Mouse (Mus musculus): ENCODE data around the gene AU018091.
"Not testable (repeated sequence)": the region's sequence is repeated elsewhere in the genome, so short reads cannot be mapped to it uniquely, and the experiment has no call there.

AU018091 gene

DNA sequence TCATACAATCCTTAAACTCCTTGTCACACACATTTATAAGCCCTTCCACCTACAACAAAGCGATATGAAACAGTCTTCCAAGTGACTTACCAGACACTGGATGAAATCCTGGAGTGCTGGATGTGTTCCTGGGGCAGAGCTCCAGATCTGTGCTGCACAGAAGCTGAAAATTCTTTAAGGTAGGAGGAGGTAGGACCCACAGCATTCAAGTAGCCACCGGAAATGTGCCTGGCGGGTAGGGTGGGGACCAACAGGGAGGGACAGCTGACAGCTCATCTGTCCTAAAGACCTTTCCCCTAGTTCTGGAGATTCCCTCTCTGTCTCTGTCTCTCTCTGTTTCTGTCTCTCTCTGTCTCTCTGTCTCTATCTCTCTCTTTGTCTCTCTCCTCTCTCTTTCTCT is at the start of gene AU018091:
TSS of gene AU018091 (minus strand) at position 279 of the 400 bp plus-strand sequence.
- CTCF ChIA-PET, result no interaction called here

DNA sequence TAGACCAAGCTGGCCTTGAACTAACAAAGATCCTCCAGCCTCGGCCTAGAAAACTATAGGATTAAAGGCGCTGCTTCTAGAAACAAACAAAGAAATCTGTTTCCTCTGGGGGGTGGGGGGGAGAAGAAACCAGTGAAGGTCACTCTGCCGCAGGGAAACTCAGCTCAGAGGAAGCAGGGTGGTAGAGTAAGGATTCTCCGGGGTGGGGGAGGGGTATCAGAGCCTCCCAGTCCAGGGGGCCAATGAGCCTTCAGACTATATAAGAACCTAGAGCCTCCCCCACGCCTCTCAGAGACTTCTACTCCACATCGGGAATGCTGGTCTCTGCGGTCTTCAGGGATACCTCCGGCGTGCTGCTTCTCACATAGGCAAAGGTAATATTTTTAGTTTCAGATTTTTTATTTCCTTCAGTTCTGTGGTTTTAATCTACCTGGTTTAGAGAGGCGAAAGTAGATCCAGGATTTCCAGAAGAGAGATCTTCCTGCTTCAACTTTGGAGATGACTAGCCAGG is 48.6 kb upstream of the AU018091 start:
- CTCF ChIA-PET, result no interaction called here

DNA sequence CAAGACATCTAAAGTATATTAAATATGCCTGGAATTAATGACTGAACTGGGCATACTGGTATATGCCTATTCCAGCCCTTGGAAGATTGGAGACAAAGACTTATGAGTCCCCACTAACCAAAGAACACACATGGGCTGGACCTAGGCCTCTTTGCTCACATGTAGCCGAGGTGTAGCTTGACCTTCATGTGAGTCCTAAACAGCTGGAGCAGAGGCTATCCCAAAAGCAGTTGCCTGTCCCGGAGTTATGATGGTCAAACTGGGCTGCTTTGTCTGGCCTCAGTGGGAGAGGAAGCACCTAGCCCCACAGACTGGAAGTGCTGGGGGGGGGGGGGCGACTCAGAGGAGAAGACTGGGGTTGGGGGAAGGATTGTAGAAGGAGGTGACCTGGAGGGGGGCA is 47.3 kb upstream of the AU018091 start:
- CTCF ChIA-PET, result no interaction called here

DNA sequence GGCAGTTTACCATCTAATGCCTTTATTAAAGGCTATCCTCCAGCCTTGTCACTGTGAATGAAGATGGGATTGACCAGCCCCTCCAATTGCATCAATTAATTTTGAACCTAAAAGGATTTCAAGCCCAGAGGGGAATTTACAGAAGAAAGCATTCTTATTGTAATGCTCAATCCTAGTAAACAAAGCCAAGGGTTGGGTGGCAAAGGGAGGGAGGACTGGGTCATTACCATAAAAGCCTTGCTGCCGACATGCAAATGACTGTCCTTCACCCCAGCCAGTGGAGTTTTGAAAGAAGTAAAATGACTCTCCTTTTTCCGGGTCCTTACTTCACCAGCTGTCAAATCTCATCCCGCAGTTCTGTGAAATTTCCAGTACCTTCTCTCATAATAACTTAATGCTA is 44.6 kb upstream of the AU018091 start:
- CTCF ChIA-PET, result no interaction called here

DNA sequence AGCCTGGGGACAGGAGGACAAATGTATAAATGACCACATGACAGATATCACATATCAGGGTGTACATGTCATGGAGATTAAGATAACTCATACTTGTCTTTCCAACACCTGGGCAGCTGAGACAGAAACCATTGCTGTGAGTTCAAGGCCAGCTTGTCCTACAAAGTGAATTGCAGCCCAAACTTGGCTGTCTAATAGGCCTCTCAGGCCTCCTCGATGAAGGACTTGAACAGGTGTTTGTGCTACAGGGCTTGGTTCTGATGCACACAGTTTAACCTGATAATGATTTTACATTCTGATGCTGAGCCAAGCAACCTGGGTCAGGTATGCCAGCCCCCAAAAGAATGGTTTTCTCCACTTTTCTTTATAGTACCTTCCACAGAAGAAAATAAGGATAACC is 44.2 kb upstream of the AU018091 start:
- CTCF ChIA-PET, result no interaction called here

DNA sequence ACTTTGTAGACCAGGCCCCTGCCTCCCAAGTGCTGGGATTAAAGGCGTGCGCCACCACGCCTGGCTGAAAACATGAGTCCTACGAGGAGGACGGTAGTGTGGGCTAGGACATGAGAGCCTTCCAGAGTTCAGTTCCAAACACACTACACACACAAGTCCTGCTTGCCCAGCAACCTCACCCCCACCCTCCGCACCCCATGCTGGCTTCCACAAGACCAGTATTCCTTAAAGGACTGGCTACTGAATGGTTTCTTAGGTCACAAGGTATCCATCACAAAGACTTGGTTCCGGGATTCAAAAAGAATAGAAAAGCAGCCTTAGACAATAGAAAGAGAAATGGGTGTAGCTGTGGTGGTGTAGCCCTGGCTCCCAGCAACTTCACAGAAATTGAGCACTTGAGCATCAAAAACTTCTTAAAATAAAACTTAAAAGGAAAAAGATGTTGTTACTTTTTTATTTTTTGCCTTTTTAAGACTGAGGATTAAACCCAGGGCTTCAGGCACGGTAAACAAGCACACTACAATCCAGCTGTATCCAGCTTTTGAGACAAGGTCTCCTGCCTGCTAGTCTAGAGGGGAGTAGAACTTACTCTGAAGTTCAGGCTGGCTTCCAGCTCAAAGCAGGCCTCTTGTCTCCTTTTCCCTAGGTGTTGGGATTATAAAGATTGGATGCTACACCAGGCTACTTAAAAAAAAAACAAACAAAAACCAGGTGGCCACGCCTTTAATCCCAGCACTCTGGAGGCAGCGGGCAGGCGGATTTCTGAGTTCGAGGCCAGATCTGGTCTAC is 43.2 kb upstream of the AU018091 start:
- CTCF ChIA-PET, result no interaction called here

DNA sequence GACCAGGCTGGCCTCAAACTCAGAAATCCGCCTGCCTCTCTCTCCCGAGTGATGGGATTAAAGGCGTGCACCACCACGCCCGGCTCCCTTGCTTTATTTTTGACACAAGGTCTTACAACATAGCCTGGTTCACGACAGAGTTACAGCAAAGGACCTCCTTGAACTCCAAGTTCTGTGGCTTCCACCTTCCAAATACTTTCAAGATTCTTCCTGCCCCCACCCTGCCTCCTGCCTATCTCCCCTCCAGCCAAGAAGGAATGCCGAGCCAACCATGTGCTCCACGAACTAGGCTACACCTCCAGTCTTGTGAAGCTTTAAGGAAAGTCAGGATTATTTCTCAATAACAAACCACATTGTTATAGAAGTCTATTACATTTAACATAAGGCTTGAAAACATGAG is 42.5 kb upstream of the AU018091 start:
- CTCF ChIA-PET, result interaction anchor here (0.7 kb wide), 1 partner anchor 49 kb away, joined by 7 read pairs; no protein-coding TSS in a partner anchor

DNA sequence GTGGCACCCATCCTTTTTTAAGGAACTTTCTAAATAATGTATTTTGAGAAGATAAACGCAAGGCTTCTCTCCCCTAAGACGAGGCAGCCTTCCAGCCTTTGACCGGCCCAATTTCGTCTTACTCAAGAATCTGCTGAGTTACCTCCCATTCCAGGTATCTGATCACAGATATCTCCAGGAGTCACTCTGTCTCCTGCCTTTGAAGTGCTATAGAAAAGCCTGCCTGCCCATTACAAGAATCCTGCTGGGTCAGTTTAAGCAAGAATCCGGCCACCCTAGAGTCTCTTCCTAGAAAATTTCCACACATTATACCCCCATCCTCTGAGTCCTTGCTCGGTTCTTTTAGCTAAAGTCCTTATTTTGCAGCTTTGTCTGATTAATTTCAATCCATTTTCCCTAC is 41.6 kb upstream of the AU018091 start:
- CTCF ChIA-PET, result no interaction called here

DNA sequence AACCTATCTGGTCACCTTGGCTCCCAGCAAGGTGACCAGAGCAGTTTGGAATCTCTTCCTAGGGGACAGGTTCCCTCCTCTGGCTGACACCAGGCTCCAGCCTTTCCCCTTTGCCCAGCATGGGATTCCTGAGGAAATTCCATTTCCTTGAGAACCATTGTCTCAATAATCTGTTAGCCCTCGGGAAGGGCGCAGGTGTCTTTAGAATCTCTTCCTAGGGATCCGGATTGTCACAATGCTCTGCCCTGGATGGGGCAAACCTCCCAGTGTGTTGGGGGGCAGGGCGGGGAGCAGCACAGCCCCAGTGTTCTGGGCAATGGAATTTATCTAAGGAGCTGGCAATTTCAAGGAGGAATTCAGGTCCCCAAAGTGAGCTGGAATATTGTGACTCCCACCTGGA is 37.5 kb upstream of the AU018091 start:
- CTCF ChIA-PET, result interaction anchor here (0.6 kb wide), 1 partner anchor 96 kb away, joined by 3 read pairs; no protein-coding TSS in a partner anchor

DNA sequence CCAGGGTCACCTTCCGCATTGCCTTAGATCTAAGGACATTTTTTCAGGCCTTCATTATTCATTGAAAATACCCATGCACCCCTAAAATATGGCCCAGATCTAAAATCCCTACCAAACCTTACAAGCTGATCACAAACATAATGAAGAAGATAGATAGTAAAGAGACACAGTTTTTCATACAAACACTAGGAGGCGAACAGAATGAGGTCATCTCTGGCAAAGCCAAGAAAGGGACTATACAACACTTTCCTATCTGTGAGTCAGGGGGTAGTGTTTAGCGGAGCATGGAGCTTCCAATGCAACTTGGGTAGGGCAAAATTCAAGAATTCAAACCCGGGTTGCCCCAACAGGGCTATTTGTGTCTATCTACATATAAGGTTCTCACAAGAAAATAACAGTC is 35.6 kb upstream of the AU018091 start:
- CTCF ChIA-PET, result no interaction called here

DNA sequence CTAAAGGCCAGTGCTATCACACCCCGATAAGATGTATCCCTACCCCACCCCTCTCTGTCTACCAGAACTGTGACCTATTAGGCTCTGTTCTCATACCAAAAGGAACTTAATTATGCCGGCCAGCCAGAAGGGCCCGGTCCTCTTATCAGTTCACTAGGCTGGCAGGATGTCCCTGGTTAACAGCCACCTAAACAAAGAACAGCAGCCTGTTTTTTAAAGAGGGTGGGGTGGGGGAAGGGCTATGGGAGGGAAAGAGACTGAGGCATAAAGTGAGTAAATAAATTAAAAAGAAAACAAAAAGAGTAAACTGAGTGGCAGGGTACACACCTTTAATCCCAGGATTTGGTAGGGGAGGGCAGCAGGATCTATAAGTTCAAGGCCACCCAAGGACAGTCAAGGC is 34.9 kb upstream of the AU018091 start:
- CTCF ChIA-PET, result no interaction called here

DNA sequence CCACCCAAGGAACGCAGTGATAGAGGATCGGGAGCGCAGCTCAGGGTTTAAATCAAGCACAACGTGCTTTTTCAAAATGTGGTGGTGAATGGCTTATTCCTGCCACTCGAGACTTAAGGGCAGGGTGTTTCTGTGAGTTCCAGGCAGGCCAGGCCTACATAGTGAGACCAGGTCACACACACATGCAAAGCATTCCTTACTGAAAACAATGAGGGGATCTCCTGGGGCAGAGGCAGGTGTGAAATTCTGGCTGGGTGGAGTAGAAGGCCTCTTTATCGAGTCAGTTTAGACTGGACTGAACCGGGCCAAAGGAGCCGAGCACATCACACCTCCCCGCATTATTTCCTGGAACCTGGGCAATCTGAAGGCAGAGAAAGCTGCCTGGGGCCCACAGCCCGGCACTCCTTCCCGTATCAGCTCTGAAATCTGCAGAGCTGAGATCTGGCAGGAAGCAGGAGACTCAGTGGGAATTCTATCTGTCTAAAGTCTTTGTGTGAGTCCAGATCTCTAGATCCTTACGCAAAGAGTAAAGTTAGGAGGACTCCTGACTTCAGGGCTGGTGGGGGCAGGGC is 32.2 kb upstream of the AU018091 start:
- CTCF ChIA-PET, result no interaction called here

DNA sequence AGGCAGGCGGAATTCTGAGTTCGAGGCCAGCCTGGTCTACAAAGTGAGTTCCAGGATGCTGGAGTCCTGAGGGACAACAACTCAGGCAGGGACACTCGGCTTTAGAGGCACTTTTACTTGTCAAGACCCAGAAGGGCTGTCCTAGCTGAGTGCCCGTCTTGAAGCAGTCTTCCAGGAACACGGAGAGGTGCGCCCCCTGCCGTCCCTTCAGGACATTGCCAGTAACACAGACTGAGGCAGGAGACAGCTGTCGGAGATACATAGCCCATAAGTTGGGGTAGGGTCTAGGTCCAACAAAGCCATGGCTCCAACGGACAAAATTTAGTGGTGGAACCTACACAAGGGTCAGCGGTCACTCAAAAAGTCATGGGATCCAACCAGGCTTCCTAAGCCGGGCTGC is 29.9 kb upstream of the AU018091 start:
- CTCF ChIA-PET, result no interaction called here

DNA sequence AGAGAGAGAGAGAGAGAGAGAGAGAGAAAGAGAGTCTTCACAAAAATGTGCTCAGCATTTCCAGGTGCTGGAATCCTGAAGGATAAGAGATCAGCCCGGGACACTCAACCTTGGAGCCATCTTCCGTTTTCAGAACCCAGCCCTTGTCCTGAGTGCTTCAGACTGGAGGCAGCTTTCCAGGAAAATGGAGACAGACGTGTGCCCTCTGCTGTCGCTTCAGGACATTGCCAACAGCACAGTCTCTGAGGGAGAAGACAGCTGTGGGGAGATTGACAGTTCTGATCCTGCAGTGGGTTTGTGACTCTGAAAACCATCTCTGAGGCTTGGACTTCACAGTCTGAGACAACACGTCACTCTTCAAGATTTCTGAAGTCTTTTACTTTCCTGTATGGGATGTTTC is 26.8 kb upstream of the AU018091 start:
- CTCF ChIA-PET, result no interaction called here

DNA sequence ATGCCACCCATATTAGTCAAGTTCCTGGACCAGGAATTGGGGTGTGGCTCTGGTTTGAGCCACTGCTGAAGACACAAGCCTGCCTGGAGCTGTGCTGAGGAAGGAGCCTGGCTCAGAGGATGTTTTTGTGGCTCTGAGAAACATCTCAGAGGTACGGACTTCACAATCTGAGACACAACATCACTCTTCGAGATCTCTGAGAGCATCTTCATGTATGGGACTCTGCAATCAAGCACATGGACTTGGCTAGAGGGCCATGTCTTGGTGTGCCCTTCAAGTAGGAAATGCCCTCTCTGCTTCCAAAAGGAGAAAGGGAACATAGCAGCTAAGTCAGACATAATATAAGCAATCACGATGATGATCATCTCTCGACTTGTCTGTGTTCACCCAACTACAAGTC is 25.5 kb upstream of the AU018091 start:
- CTCF ChIA-PET, result no interaction called here

DNA sequence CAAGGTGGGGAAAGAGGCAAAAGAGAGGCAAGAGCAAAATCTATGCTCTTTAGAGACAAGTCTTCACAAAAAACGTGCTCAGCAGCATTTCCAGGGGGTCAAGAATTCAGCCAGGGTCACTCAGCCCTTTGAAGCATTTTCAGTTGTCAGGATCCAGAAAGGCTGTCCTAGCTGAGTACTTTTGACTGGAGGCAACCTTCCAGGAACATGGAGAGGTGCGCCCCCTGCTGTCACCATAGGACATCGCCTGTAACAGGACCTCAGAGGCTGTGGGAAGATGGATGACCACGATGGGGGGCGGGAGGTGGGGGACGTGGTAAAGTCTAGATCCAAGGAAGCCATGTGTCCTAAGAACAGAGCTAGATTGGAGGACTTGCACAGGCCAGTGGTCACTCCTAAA is 24.9 kb upstream of the AU018091 start:
- CTCF ChIA-PET, result no interaction called here

DNA sequence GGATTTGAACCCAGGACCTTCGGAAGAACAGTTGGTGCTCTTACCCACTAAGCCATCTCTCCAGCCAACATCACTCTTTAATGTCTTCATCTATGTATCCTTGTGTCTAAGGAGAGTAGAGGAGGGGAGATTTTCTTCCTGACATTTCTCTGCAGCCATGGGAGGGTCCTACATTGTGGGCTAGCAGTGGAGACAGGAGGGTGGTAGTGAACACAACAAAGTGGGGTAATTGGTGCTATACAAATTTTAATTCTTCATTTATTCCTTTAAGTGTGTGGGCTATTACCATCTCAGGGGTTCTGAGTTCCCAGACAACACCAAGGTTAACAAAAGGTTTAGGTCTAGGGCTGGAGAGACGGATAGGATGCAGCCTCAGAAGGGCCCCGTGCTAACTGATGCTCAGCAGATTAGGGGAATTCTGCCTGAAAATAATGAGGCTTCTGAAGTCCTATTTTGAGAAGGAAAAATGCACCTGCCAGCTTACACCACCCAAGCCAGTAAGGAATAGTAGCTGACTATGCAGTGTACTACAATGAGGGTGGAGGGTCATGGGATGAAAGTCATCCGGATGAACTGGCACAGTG is 24.1 kb upstream of the AU018091 start:
- CTCF ChIA-PET, result no interaction called here

DNA sequence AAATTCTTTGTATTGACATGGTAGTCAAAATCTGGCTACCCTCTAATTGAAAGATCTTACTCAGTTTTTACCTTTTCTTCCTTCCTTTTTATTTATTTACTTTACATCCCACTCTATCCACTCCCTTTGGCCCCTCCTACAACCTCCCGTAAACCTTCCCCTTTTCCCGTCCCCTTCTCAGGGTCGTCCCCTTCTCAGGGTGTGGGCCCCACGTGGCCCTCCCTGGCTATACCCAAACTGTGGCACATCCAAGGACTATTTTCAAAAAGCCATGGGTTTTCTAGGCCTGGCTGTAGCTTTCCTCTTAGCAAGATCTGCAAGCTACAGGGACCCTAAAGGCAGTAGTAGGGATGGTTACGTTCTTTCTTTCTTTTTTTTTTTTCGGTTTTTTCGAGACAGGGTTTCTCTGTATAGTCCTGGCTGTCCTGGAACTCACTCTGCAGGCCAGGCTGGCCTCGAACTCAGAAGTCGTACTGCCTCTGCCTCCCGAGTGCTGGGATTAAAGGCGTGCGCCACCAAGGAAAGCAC is 23.0 kb upstream of the AU018091 start:
- CTCF ChIA-PET, result no interaction called here

DNA sequence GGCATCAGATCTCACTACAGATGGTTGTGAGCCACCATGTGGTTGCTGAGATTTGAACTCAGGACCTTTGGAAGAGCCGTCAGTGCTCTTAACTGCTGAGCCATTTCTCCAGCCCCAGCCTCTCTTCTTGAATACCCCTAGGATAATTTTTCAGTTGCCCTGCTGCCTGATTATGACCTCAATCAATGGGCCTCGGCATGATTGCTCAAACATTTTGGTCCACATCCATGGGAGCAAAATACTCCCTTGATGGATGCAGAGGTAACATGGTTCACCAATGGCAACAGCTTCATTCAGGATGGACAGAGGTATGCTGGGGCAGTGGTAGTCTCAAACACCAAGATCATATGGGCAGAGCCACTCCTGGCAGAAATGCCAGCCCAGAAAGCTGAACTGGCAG is 17.7 kb upstream of the AU018091 start:
- CTCF ChIA-PET, result not testable (repeated sequence)

DNA sequence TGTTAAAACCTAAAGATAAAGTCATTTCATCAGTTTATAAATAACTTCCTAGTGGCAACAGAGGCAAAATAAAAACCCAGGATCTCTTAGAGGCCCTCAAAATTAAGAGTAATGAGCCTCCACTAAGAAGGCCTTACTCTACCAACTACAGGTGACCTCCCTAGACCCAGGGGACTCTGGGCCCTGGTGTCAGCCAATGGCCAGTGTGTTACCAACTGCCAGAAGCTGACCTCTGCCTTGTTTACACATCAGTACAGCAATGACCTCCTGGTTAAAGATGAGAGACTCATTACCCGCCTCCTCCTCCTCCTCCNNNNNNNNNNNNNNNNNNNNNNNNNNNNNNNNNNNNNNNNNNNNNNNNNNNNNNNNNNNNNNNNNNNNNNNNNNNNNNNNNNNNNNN is 17.1 kb upstream of the AU018091 start:
- CTCF ChIA-PET, result no interaction called here

DNA sequence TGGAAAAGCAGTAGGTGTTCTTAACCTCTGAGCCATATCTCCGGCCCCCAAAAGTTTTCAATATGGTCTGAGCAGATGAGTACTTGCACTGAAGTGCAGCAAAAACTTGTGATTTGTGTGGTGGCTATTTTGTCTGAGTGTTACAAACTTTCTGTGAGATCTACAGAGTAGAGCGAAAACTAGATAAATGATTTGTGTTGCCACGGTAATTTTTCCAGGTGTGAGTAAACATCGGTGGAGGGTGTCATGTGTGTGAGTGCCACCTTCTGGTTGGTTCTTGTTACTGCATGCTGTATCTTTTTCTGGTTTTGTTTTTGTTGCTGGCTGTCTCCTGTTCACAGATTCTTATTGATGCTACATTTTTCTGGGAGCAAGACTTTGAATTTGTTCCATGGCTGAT is 15.4 kb upstream of the AU018091 start:
- CTCF ChIA-PET, result no interaction called here

DNA sequence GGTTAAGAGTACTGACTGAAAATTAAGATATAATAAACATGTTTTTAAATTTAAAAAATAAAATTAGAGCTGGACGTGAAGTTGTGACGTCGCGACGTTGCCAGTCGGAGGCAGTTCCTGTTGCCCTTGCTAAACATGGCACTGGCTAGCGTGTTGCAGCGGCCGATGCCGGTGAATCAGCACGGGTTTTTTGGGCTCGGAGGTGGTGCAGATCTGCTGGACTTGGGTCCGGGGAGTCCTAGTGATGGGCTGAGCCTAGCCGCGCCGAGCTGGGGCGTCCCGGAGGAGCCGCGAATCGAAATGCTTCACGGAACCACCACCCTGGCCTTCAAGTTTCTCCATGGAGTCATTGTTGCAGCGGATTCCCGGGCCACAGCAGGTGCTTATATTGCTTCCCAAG is 12.0 kb upstream of the AU018091 start:
- CTCF ChIA-PET, result not testable (repeated sequence)

DNA sequence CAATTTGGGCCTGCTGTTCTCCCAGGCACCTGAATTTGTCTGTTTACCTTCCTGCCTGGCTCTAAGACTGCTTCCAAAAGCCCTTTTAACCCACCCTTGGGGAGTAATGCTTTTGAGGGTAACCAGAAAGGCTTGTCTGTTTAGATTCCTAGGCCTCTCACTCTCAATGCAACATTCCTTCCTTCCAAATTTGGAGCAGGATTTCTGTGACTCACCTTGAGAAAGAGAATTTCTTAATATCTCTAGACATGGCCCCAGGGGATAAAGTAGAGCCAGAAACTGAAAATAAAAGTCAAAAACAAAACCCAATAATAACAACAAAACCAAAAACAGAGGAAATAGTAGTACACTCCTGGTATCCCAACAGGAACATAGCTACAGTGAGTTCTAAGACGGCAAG is 707 bp downstream of the AU018091 start:
- CTCF ChIA-PET, result no interaction called here
